Mouse (Mus musculus) thymus, postnatal 36 days (tissue): ENCODE measurements around the gene Cdr2.
"Not testable (repeated sequence)": the region's sequence is repeated elsewhere in the genome, so short reads cannot be mapped to it uniquely, and the experiment has no call there.

ENCODE experiments used
- DNase-seq, 2 experiments: peaks; one replicate each; pipeline ENCODE4 v3.0.0; 2022; ENCODE audit warnings: mixed read lengths in 2 of 2

Cdr2 gene

GRCm38 (mm10) chr7:120982200-120982841, at the start of gene Cdr2, which contains the start of gene Mfsd13b:
Cdr2 (minus strand) TSS chr7:120982312.
Mfsd13b (plus strand) TSS chr7:120982509.
- DNase-seq, result peak; percentile 94 to 95

GRCm38 (mm10) chr7:121029947-121030346, 47.8 kb upstream of the Cdr2 start:
- DNase-seq, result not testable (repeated sequence)

DNA sequence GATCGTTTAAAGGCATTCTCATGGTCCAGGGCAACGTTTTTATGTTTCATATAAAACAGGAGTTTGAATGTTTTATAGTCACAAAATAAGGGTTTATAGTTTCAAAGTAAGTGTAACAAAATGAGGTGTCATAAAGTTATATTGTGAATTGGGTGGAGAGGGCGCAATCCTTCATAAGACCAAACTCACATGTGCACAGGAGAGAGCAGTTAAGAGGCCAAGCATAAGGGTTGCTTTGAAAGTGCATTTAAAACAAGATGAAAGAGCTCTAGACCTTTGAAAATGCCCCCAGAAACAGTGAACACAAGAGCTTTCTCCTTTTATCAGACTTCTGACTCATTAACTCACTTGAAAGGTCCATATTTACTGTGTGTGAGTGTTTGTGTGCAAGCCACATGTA, 44.2 kb upstream of the Cdr2 start:
- DNase-seq, result no peak

DNA sequence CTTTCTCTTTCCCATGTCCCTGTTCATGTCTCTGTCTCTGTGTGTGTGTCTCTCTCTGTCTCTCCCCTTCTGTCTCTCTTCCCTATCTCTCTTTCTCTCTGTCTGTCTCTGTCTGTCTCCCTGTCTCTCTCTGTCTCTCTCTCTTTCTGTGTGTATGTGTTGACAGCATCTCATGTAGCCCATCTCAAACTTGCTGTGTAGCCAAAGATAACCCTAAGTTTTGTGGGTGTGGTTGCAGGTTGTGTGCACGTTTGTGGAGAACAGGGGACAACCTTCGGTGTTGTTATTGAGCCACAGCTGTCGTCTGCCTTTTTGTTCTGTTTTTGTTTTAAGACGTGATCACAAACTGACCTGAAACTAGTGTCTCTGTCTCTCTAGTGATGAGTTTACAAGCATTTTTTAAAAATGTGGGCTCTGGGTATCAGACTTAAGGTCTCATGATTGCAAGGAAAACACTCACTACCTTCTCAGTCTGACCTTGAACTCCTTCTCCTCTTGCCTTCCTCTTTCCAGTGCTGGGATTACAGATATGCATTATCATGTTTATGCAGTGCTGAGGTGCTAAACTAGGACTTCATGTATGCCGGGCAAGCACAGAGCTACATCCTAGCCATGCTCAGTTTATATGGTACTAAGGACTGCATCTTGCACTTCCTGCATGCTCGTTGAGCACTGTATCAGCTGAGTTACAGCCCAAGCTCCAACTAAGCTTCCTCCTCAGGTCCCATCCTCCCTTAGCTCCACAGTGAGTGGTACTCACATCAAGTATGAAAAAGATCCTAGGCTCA, 43.3 kb upstream of the Cdr2 start:
- no peak for DNase-seq

- peak; percentile 17 to 20 for DNase-seq
Observed at GRCm38 (mm10) chr7:121020277-121020676, 38.2 kb upstream of the Cdr2 start.

DNA sequence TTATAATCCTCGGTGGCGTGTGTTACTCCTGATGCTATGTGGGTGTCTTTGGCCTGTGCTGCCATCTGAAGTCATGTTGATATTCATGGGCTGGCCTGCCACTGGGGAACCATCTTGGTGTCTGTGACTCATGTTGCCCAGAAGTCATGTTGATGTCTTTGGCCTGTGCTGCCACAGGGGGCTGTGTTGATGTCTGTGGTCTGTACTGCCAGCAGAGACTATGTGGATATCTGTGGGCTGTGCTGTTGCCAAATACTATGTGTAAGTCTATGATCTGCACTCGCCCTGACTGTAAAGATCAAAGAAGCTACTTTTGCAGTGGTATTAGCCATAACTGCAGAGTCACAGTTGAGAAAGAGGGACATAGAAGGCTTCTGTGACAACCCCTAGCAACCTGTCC, 36.7 kb upstream of the Cdr2 start:
- no peak for DNase-seq

DNA sequence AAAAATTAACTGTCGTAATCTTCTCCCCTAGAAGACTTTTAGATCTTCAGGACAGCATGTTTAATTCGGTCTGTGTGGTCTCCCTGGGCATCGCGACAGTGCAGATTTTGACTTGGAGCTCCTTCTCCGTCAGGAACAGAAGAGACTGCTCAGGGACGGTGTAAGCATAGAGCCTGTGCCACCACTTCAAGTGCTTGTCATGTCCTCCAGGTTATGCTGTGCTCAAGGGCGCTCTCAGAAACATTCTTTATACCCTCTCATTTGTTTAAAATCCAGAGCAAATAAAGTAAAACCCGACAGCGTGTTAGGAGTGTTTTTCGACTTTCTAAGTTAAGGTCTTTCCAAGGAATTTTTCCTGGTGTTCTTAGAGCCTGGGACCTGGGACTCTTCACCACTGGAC, 32.4 kb upstream of the Cdr2 start:
- no peak for DNase-seq

- no peak for DNase-seq
Observed at GRCm38 (mm10) chr7:121011794-121012689, 29.9 kb upstream of the Cdr2 start.

DNA sequence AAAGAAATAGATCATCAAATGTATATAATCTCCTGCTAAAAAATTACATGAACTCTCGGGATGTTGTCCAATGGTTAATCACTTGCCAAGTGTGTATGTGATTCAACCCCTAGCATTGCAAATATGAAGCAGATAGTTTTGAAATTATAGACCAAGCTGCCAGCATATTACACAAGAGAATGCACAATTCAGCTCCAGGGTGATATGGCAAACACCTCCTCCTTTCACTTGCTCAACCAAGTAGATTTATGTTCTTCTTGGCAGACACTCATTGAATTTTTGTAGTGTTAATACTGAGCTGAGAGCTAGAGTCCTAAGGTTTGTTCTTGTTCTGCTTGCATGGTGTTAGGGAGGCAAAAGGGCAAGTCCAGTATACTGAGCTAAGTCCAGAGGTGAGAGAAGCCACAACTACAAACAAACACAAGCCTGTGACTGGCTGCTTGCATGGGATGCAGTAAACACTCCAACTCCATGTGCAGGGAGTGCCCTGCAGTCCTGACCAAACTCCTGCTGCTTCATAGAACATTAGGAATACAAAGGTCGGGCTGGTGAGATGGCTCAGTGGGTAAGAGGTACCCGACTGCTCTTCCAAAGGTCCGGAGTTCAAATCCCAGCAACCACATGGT, 21.8 kb upstream of the Cdr2 start:
- no peak for DNase-seq

GRCm38 (mm10) chr7:121002407-121002928, 20.4 kb upstream of the Cdr2 start:
- no peak for DNase-seq

- no peak for DNase-seq
Observed at GRCm38 (mm10) chr7:121001879-121002278, 19.8 kb upstream of the Cdr2 start.

DNA sequence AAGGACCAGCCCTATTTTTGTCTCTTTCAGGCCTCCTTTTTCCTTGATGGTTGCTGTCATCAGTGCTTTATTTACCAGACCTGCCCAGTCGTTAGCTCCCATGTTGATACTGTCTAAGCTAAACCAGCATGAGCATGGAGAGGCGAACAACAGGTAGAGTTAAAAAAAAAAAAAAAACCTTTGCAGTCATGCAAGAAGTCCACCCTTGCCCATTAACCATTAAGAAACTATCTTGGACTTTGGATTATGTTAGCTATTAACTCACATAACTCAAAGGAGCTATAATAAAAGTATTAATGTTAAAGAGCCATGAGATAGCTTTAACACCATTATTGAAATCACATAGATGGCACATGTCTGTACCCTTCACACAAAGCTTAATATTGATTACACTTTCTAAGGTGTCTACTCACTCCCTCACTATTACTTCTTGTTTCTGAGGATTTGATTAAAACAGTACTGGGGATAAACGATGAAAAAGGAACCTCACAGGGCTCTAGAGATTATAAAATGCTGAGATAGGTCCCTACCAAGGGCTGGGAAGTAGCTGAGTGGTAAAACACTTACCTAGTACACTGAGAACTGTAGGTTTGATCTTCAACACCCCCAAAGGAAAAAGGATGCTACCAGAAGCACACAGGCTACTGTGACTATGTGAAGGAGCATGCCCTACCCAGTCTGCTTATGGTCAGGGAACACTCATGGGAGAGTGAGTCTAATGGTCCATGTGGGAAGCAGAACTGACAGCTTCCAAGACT, 18.1 kb upstream of the Cdr2 start:
- no peak for DNase-seq

DNA sequence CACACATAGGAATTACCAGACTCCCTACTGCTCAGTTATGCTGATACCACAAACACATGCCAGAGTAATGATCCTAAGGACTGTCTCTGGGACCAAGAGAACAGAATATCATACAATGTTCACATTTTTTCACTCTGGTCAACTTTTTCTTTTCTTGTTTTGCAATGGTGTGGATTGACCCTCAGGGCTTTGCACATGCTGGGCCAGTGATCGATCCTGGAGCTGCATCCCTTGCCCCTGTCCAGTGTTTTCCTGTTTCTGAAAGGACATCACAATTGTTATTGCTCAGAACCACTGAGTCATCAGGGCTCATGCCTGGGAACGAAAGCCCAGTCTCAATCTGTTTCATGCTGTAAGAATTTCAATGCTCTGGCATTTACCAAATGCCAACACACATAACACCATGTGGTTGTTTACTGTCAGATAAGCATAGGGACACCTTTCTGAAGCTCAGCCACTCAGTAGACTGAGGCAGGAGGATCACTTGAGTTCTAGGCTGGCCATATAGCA, 17.0 kb upstream of the Cdr2 start:
- no peak for DNase-seq

GRCm38 (mm10) chr7:120991191-120991590, 9.1 kb upstream of the Cdr2 start:
- DNase-seq, result no peak

GRCm38 (mm10) chr7:120982968-120983367, 856 bp upstream of the Cdr2 start:
- DNase-seq, result no peak

DNA sequence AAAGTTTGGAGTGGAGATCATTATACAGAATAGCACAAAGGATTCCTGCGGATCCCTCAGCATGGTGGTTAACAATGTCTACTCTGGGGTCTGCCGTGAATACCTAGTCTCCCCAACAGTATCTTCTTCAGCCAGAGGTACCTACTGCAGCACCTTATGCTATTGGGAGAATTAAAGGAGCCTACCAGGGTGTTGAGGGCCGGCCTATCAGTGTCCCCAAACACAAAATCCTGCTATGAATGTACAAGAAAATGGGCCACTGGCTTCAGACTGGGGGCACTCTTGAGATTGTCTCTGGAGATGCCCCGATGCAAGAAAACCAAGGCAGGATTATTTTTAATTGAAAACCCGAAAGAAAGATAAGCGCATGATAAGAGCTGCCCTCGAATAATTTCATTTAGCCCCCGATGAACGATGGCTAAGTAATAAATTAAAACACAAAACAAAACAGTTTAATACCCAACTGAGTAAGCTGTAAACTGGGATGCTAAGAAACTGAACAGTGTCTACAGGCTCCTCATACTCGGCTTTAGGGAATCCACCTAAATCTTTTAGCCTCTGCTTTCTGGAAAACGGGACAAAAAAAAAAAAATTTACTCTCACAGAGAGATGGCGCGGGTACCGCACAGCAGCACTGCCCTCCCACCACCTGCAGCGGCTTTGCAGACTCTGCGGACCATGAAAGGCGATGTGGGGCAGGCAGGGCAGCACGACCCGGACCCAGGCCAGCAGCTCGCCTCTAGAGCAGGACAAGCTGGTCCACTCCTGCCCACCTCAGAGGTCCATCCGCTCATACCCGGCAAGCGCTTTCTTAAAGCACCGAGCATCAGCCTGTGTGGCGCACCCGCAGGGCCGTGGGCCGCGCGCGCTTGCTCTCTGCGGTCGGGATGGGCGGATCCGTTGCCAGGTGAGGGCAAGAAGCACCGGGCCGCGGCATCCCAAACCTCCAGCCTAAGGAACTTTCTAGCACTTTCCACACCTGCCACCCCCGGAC, 884 bp downstream of the Cdr2 start:
- peak; percentile 52 to 66 for DNase-seq

GRCm38 (mm10) chr7:120980041-120980440, 2.1 kb downstream of the Cdr2 start:
- DNase-seq, result no peak

DNA sequence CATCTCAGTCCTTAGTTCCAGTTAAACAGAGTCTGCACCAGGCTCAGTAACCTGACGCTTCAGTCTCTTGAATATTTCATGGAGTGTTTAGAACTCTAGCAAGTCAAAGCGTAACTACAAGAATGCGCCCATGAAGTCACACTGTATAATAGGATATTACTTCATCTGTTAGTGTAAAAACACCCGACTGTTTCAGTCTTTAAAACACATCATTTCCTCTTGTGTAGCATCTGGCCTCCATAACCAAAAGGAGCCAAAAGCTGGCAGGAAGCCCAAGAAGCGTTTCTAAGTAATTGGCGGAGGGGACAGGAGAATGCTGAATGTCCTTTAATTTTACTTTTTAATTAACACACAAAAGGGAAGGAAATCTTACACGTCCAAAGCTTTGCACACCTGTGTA, 5.0 kb downstream of the Cdr2 start:
- no peak for DNase-seq

- no peak for DNase-seq
Observed at GRCm38 (mm10) chr7:120974001-120974400, 8.1 kb downstream of the Cdr2 start.

GRCm38 (mm10) chr7:120972471-120972870, 9.6 kb downstream of the Cdr2 start:
- DNase-seq, result not testable (repeated sequence)
